Mouse (Mus musculus) brain, embryonic 14.5 days (tissue): ENCODE results near the gene Pkp1. TPM values are rescaled to one million over a fixed set of nuclear protein-coding genes. Genes with fewer than 3 reads are reported as not detected.

Source experiments
- DNase-seq: peaks from one replicate; pipeline ENCODE4 v3.0.0-alpha.2; 2011; ENCODE audit warnings: low read depth
- CTCF ChIP-seq: fragments of 200-500 bp; IDR thresholded peaks from 2 replicates; pipeline ENCODE4 v1.5.1; 2012; ENCODE audit warnings: inconsistent platforms, mild to moderate bottlenecking, moderate library complexity, borderline replicate concordance; ENCODE audit not compliant: insufficient read depth, insufficient read length; ENCODE audit errors: extremely low read depth
- POLR2A ChIP-seq: fragments of 200-500 bp; IDR thresholded peaks from 2 replicates; pipeline ENCODE4 v1.6.1; 2012; ENCODE audit warnings: mild to moderate bottlenecking, inconsistent platforms, borderline replicate concordance; ENCODE audit not compliant: poor library complexity, insufficient read depth, insufficient read length, severe bottlenecking; ENCODE audit errors: extremely low read depth
- polyA plus RNA-seq: library from polyadenylated mRNA; depleted of rRNA; stranded (reverse); fragments of >200 nt; gene quantifications from 2 replicates; pipeline ENCODE4 v1.2.3, GENCODE M21; 2012

Gene Pkp1
- polyA plus RNA-seq, 1 experiment = 1.8 TPM

DNA sequence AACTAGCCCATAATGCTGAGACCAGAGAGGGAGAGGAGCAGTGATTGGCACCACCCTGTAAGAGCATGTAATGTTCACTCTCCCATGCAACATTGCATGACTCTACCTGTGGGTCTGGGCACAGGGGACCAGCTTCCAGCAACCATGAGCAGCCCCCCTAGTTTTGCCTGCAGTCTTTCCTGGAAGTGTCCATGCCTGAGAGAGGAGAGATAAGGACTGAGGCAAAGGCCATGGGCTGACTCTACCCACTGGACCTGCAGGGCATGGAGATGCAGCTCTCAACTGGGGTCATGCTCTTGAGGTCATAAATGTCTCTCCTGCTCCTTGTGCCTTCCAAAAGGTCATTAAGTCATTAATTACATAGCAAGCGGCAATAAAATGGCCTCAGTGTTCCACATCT lies 17.1 kb upstream of the Pkp1 start:
- TF ChIP-seq CTCF (no peak), POLR2A (no peak)
- DNase-seq = no peak

DNA sequence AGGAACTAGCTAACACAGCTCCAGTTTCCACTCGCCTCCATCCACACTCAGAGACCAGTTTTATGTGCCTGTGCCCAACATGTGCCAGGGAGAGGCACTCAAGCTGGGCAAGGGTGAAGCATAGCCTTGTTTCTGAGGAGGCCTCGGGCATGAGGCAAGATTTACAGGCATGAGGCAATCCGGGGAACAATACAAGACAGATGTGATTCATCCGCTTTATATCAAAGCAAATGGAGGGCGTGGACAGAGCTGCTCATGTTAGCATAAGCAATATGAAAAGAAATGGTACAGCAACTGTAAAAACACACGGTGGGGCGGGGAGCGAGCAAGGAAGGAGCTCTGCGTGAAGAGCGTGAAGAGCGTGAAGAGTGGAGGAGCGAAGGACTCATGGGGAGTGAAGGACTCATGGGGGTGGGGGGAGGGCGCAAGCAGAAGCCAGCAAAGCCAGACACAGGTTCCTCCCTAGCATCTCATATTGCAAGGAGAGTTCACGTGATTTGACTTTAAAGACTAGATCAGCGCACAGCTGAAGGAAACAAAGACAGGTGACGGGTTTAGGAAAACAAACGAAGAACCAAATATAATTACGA lies 14.8 kb upstream of the Pkp1 start:
- TF ChIP-seq POLR2A (no peak), CTCF (no peak)
- no peak for DNase-seq

- peak; percentile 60 for DNase-seq
- TF ChIP-seq CTCF (no peak), POLR2A (no peak)
Measured at GRCm38 (mm10) chr1:135929876-135930275, 10.9 kb upstream of the Pkp1 start.

DNA sequence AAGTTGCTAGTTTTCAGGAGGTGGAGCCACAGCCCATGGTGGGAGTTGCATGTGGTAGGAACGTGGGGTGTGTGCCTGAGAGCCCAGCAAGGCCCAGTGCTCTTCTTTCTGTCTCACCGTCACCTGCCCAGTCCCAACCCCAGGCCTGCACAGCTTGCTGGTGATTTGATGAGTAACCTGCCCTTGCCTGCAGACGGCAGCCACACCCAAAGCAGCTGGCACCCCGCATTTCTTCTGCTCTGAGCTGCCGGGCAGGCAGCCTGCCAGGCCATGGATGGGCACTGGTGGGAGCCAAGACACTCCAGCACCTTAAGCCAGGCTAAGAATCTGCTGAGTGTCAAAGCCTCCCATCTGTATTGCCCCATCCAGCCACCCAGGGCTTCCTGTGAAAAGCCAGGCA lies 6.8 kb upstream of the Pkp1 start:
- TF ChIP-seq POLR2A (no peak), CTCF (no peak)
- DNase-seq = no peak

GRCm38 (mm10) chr1:135924377-135924994 lies 5.5 kb upstream of the Pkp1 start:
- no peak for DNase-seq
- TF ChIP-seq CTCF (no peak), POLR2A (no peak)

- no peak for DNase-seq
- TF ChIP-seq CTCF (no peak), POLR2A (no peak)
Measured at GRCm38 (mm10) chr1:135923229-135923628, 4.2 kb upstream of the Pkp1 start.

GRCm38 (mm10) chr1:135917206-135917605 lies 1.8 kb downstream of the Pkp1 start:
- no peak for DNase-seq
- TF ChIP-seq CTCF = no peak
- TF ChIP-seq POLR2A = no peak

DNA sequence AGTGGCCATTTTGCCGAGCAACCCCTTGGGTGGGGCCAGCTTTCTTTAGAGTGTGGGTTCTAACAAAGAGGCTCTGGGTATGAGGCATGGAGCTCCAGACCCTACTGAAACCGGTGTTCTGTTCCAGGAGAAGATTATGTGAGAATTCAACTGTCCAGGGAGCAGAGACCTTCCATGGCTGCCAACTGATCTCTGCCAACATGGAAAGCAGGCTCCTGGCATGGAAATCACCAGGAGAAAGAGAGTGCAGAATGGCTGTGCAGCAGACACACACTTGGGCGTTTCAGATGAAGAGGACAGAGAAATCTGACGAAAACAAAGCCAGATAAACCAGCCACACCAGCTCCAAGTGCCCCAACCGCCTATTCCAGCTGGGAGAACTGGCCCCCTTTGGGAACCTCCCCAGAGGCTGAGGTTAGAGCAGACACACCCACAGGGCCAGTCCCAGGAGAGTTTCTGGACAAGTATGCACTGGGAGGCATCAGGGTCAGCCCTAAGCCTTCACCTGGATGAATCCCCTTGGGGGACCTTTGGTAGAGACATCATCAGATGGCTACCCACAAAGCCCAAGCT lies 2.4 kb downstream of the Pkp1 start:
- DNase-seq = no peak
- TF ChIP-seq CTCF (no peak), POLR2A (no peak)

DNA sequence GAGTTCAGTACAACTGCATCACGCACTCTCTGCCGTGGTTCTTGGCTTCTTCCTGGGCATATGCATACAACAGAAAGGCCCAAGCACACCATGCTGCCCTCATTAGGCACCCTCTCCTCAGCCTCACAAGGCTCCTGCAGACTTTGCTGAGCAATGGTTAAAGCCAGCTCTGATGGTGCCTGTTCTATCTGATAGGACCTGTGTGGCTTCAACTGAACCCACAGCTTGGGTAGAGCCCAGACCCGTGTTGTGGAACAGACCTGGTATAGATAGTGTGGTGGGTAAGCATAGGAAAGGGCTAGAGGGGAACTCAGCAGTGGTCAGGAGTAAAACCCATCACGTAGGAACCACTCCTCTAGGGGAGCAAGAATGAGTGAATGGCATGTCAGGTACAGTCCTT lies 5.3 kb downstream of the Pkp1 start:
- no peak for DNase-seq
- TF ChIP-seq POLR2A = no peak
- TF ChIP-seq CTCF = no peak

DNA sequence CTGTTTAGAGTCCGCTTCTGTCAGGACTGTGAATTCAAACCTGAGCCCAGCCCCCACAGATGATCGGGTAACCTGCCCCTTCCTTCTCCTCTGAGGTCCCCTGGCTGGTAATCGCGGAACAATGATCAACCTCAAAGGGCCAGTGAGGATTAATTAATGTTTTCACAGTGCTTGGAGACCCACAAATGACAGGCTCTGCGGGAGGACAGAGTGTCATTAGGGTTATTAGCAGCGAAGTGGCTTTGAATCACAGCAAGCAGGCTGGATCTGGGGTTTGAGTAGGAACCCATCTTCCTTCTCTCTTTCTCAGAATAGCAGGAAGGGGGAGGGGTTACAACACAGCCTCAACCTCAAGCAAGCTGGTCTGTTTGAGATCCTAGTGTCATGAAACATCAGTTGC lies 9.6 kb downstream of the Pkp1 start:
- peak; percentile 45 for DNase-seq
- TF ChIP-seq CTCF (no peak), POLR2A (no peak)

DNA sequence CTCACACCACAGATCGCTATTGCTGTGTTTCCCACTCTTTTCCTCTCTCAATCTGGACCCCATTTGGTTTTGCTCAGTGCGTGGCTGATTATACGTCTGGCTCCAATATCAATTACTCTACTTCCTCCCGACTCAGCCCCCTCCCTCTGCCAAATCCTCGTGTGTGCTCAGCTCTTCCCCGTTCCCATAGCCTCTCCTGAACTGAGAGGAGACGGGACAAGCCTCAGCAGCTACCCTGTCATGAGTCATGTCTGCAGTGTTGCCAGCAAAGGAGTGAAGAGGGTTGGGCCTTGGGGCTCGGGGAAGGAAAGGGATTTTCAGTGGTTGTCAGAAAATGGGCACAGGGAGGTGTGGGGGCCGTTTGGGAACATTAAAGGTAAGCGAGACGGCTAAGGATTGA lies 12.3 kb downstream of the Pkp1 start:
- TF ChIP-seq POLR2A (no peak), CTCF (no peak)

GRCm38 (mm10) chr1:135899991-135900515 lies 19.0 kb downstream of the Pkp1 start:
- TF ChIP-seq CTCF (no peak), POLR2A (no peak)

More for the DNA sequence above, 12.3 kb downstream of the Pkp1 start:
- peak; percentile 11 for DNase-seq

More at GRCm38 (mm10) chr1:135899991-135900515, 19.0 kb downstream of the Pkp1 start:
- DNase-seq = no peak
